Mouse (Mus musculus) CD4-positive helper T cell, adult 2 months (primary cell): ENCODE data around the gene Wfdc21.

Source experiments
- DNase-seq: peaks from one replicate; pipeline ENCODE4 v3.0.0-alpha.2; 2012; ENCODE audit warnings: low read depth, missing footprints, low spot score

Wfdc21 gene

DNA sequence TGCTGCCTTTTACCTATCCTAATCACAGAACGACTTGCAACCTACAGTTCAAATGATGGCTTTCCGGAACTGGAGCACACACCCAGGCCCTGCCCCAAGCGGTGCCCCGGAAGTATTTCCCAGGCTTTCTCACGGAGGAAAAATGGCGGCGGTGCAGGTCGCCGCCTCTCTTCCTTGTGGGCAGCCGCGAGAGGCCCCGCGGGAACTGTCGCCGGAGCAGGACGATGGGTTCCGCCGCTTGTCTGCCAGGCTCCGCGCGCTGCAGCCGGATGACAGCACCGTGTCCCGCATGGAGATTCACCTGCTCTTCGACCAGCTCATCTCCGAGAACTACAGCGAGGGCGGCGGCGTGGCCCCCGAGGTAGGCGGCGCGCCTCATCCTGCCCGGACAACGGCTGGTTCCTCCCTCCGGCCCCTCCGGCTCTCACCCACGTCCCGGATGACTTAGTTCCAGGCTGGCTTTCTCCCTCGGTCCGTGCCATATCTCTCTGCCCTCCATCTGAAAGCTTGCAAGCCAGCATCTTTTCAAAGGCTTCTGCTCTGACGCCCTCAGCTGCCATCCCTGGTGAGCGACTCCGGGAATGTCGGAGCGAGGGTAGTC, 6.9 kb downstream of the Wfdc21 start, which contains the start of gene Heatr6:
Gene Heatr6, plus strand, starts transcription at position 116 of the 601 bp plus-strand sequence.
- peak; percentile 91 for DNase-seq

GRCm38 (mm10) chr11:83754227-83754626, 7.5 kb downstream of the Wfdc21 start:
- DNase-seq: no peak

DNA sequence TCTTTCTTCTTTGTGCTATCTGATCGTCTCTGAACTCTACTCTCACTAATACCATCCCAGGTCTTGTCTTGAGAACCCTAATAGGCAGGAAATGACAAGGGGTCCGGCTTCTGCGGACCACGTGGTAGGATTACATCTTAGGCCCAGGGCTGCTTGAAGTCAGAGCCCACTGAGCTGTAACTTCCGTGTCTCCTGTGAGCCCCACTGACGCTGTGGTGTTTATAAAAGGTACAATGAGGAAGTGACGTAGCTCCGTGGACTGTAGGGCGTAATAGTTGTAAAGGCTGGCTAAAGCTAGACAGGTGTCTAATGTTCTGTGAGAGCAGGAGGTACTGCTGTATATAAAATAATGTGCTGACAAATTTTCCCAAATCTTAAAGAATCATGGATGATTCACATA, 20.6 kb downstream of the Wfdc21 start:
- no peak for DNase-seq

DNA sequence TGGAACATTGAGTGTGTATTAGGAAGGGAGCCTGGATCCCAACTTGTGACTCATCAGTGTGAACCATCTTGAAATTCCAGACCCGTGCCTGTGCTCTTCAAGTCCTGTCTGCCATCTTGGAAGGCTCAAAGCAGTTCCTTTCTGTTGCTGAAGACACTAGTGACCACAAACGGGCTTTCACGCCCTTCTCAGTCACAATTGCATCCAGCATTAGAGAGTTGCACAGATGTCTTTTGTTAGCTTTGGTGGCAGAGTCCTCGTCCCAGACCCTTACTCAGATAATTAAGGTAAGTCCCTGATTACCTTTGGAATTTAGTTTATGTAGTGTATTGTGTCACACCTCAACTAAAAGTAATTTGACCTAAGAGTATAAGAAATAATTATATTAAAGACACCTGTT, 22.2 kb downstream of the Wfdc21 start:
- DNase-seq: no peak

DNA sequence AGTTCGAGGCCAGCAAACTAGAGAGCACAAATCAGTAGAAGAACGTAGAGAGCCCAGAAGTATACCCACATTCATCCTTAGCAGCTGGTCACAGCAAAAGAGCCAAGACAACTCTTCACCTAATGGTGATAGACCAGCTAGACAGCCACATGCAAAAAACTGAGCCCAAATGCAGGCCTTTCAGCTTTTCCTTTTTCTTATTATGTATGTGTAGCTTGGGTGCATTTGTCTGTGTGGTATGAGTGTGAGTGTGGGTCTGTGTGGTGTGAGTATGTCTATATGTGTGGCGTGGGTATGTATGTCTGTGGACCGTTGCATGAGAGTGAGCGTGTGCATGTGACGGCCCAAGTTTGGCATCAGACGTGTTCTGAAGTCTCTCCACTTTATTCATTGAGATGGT, 24.3 kb downstream of the Wfdc21 start:
- no peak for DNase-seq

DNA sequence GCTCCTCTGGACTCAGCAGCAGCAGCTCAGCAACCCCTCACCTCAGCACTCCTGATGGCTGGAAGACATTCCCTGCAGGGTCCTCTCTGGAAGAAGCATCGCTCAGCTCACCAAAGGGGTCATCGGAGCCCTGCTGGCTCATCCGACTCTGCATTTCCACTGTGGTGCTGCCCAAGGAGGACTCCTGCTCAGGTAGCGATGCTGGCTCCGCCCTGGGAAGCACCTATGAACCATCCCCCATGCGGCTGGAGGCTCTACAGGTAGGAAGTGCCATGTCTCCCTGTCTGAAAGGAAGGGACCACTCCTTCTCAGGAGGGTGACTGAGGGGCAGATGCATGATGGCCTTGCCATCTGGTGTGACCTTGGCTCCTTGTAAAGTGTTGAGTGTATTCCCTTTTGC, 25.6 kb downstream of the Wfdc21 start:
- no peak for DNase-seq

- DNase-seq: no peak
These were observed 27.0 kb downstream of the Wfdc21 start for GRCm38 (mm10) chr11:83773691-83774090.

- no peak for DNase-seq
These were observed 27.6 kb downstream of the Wfdc21 start for GRCm38 (mm10) chr11:83774324-83774723.

DNA sequence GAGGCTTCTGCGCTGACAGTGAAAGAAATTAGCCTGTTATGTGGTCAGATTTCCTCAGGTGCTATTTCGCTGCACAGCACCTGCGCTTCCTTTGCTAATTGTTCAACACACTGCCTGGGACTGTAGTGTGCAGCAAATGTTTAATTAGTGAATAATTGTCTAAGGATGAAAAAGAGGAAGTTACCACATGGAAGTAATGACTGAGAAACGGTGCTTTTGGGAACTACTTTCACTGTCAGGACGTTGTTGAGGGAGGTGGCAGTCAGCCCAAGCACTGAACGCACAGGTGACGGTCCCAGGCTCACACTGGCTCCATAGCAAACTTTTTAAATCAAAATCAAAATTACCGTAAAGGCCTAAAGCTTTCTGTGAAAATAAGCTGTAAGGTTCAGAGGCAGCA, 30.1 kb downstream of the Wfdc21 start:
- DNase-seq: no peak

- no peak for DNase-seq
These were observed 37.3 kb downstream of the Wfdc21 start for GRCm38 (mm10) chr11:83783931-83784600.

GRCm38 (mm10) chr11:83784661-83785060, 37.9 kb downstream of the Wfdc21 start:
- no peak for DNase-seq

GRCm38 (mm10) chr11:83785366-83785765, 38.6 kb downstream of the Wfdc21 start:
- DNase-seq: peak; percentile 61

GRCm38 (mm10) chr11:83786835-83787234, 40.1 kb downstream of the Wfdc21 start:
- DNase-seq: no peak

DNA sequence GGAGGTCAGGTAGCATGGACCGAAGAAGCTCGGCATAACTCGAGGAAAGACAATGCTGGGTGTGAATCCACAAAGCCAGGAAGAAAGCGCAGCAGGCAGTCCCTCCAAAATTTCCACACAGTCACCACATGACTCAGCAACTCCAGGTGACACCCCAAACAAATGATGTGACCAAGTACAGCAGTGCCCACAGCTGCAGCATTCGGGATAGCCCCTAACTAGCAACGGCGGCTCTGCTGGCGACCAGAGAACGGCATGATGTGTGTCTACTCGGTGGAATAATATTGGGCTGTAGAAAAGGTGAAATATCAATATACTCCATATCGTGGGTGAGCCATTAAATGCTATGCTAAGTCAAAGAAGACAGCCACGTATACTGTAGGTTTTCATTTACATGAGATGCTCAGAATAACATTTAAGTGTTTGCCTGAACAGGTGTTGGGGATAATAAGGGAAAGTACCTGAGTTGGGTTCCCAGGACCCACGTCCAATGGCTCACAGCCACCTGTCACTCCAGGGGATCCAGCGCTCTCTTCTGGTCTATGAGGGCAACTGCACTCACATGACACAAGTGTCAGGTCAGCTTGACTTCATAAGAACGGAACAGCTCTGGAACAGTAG, 40.8 kb downstream of the Wfdc21 start:
- DNase-seq: no peak

GRCm38 (mm10) chr11:83788331-83788730, 41.6 kb downstream of the Wfdc21 start:
- no peak for DNase-seq

GRCm38 (mm10) chr11:83789259-83789658, 42.5 kb downstream of the Wfdc21 start:
- peak; percentile 82 for DNase-seq

DNA sequence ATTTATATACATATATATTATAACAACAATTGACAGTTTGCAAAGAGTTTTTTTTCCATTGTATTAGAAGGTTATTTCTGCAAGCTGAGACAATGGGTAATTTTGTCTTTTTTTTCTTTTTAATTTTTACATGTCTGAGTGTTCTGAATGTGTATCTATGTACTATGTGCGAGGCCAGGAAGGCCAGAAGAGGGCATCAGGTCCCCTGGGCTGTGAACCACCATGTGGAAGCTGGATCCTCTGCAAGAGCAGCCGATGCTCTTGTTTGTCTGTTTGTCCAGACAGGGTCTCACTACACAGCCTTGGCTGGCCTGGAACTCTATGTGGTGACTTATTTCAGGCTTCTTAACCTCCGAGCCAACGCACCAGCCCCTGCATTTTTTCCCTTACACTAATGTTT, 44.4 kb downstream of the Wfdc21 start:
- DNase-seq: no peak

DNA sequence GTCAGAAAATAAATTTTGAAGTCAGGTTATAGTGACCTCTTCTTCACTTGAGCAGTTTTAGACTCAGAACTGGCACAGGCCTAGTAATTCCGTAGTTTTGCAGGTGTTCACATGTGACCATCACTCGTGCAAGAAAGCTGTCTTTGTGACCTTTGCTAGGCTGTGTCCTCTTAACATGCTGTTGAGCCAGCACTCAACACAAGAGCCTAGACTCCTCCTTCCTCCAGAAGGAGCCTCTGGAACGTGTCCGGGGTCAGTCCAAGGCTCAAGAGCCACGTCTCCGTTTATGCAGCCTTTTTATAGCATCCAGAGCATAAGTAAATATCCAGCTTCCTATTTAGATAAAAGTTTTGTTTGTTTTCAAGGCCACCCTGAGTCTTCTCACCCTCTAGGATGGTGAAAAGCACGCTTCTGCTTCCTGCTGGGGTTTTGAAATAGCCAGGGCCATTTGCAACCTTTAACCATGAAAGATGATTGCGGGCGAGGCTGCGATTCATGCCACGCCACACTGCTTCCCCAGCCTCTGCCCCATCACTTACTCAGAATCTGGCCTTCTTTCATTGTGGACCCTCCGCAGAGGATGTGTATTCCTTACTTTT, 45.7 kb downstream of the Wfdc21 start:
- no peak for DNase-seq

- no peak for DNase-seq
These were observed 46.5 kb downstream of the Wfdc21 start for GRCm38 (mm10) chr11:83793264-83793663.

- DNase-seq: no peak
These were observed 49.4 kb downstream of the Wfdc21 start for GRCm38 (mm10) chr11:83796112-83796511.

DNA sequence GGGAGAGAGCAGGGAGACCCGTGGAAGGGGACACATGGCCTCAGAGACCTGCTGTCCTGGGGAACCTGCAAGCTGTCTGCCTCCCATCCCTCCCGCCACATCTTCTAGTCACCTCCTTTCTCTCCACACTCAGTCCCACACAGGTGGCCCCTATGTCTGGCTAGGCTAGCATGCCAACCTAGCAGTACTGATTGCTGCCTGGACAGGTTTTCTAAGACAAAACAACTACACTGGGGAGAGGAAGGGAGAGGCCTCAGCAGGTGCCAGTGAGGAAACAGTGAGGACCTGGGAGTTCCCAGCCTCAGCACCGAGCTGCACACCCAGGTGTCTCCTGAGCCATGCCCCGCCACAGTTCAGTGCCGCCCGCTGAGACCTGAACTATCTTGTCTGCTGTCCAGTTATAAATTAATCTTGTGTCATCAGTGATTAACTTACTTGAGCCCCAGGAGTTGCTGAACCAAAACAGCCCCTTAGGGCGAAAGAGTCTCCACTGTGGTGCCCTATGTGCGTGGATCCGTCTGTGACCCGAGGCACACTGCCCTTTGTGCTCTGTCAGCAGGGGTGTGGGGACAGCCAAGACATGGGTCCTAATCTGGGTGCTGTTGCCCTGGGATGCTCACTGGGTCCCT, 50.4 kb downstream of the Wfdc21 start:
- DNase-seq: no peak

DNA sequence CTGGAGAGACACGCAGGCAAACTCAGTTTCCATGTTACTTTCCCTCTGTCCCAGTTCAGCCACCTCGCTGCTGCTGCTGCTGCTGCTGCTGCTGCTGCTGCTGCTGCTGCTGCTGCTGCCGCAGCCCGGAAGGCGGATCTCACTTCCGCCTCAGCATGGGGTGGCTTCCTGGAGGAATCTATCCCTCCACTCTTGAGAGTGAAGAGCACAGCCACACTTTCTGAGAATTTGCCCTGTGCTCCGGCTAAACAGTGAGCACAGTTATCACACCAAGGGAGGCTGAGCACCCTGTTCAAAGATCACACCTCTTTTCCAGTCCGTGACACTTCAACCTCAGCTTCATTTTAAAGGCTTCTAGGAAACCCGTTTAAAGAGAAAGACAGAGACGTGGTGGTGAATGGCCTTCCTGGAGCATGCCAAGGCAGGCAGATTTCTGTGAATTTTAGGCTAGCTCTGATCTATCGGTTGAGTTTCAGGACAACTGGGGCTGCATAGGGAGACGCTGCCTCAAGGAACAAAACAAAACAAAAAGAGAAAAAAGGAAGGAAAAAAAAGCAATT, 53.2 kb downstream of the Wfdc21 start:
- DNase-seq: no peak
